Mouse (Mus musculus): ENCODE results near the gene Reps1. TPM values are rescaled to one million over a fixed set of nuclear protein-coding genes. Genes with fewer than 3 reads are reported as not detected.

Reps1 gene
- polyA plus RNA-seq, 1 experiment from 2014 or later, result 18.3 TPM

DNA sequence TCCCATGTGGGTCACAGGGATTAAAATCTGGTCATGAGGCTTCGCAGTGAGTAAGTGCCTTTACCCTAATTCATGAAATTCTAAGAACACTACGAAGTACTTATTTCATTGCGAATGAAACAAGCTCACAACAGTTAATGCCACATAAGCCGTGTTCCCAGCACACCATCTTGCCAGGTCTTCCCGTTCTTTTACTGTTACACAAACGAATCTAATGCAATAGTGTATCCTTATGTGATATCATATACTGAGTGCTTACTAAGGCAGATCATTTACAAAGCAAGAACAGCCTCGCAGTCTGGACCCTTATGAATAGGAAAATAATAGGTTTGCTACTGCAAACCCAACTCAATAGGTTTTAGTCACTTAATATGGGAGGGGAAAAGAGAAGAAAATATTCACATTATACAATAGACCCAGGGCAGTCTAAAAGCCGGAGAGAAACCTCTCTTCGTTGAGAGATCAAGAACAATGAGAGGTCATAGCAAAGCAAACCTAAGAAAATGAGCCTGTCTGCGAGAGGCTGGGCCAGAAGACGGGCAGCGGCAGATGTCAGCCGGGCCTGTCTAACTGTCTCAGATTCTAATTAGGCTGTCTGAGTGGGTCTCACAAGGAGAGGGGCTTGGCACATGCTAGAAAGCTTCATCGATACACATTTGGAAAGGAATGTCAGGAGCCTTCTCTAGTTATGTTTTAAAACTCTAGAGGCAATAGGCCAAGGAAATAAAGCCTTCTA is 33.9 kb upstream of the Reps1 start:
- WGBS, result 37% methylated on average over 14 of the region's 14 CpGs
- ATAC-seq (replicated peaks; ENCODE audit: low FRiP score, low TSS enrichment, low read depth) (peak; percentile 10; the same call in 1 of the 2 replicates), DNase-seq (ENCODE audit: low spot score) (no peak)
- peak overlapping the region; percentile 97 for H3K27ac ChIP-seq (ENCODE audit: low read depth)
- H3K4me2 ChIP-seq (ENCODE audit: low read length), result peak overlapping the region; percentile 60
- H3K36me3 ChIP-seq (ENCODE audit: control insufficient read depth, insufficient read depth, low read length), result peaks cover 16% of the 10 kb centered on the region
- no peaks in the 10 kb centered on the region for H3K27me3 ChIP-seq (replicated peaks; ENCODE audit: control insufficient read depth, insufficient read depth, low read length)
- H3K4me1 ChIP-seq (replicated peaks; ENCODE audit: control insufficient read depth, insufficient read depth, low read length), result peaks cover 9% of the 10 kb centered on the region
- H3K4me3 ChIP-seq (ENCODE audit: low read depth, low read length), result peak overlapping the region; percentile 70
- peak overlapping the region; percentile 91 for H3K9ac ChIP-seq (ENCODE audit: low read length)
- no peaks in the 10 kb centered on the region for H3K9me3 ChIP-seq (ENCODE audit: control insufficient read depth, low read length)

DNA sequence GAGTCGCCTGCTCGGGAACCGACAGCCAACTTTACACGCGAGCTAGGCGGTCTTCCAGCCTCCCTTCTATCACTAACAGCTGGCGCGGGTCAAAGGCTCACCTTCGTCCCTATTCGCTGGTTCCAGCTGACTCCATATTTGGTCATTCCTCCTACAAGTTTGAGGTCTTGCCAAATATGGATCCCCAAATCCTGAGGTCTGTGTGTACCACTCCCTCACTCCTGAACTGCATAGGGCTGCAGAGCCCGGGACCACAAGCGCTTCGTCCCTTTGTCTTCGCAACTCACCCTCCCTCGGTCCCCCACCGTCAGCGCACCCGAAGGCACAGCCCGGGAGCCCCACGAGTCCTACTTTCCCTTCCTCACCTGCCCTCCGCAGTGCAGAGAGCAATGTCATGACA is 33.3 kb upstream of the Reps1 start:
- ATAC-seq (replicated peaks; ENCODE audit: low FRiP score, low TSS enrichment, low read depth) (peak; percentile 88), DNase-seq (ENCODE audit: low spot score) (peak; percentile 86)
- H3K9me3 ChIP-seq (ENCODE audit: control insufficient read depth, low read length), result no peaks in the 10 kb centered on the region
- H3K27me3 ChIP-seq (replicated peaks; ENCODE audit: control insufficient read depth, insufficient read depth, low read length), result no peaks in the 10 kb centered on the region
- peak overlapping the region; percentile 70 for H3K4me3 ChIP-seq (ENCODE audit: low read depth, low read length)
- under 1% methylated on average over 21 of the region's 21 CpGs for WGBS
- peaks cover 9% of the 10 kb centered on the region for H3K4me1 ChIP-seq (replicated peaks; ENCODE audit: control insufficient read depth, insufficient read depth, low read length)
- H3K27ac ChIP-seq (ENCODE audit: low read depth), result peak overlapping the region; percentile 97
- H3K9ac ChIP-seq (ENCODE audit: low read length), result peak overlapping the region; percentile 91
- H3K4me2 ChIP-seq (ENCODE audit: low read length), result peak overlapping the region; percentile 60
- peaks cover 11% of the 10 kb centered on the region for H3K36me3 ChIP-seq (ENCODE audit: control insufficient read depth, insufficient read depth, low read length)

DNA sequence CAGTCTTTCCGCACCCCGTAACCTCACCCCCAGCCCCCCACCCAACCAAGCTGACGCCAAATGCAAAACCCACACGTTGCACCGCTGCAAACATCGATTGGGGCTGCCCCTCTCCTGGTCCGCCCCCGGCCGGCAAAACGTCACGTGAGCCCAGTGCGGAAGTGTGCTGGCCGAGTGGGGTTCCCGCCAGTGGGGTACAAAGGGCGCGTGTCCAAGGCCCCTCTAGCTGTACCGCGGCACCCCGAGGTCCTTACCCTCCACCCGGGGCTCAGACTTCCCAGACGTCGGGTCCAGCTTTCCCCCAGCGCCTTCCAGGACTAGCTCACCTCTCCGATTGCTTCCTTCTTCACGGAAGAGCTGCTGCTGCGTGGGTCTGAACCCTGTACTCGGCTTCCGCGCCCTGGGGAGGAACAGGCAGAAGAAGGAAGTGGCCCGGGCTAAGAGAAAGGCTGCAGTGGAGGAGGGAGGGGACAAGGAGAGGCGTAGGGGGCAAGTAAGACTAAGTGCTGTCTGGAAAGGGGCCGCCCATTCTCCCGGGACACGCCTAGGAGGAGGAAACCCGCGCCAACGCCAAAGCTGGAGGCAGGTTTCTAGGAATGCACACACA is 32.8 kb upstream of the Reps1 start, which contains the start of gene Abracl:
Gene Abracl, minus strand, starts transcription at position 548 of the 607 bp plus-strand sequence.
- Histone ChIP-seq H3K9ac (ENCODE audit: low read length) (peak within 1 kb of the TSS; percentile 91), H3K4me2 (ENCODE audit: low read length) (peak within 1 kb of the TSS; percentile 60), H3K27ac (ENCODE audit: low read depth) (peak within 1 kb of the TSS; percentile 97)

DNA sequence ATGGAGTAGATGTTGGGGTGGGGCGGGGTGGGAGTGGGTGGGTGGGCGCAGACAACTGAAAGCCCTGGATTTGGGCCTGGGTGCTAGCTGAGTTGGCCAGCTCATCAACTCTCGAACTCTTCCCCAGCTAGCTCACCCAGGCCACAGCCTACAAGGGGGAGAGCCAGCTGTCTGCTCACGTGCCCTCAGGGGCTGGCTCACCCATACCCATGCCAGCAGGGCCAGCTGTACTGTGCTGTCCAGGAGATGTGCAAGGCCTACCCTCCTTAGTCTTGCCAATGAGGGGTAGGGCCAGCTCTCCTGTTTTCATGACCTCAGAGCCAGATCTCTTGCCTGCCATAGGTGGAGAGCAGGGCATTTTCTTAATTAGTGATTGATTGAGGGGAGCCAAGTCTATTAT is 21.3 kb upstream of the Reps1 start:
- no peak for DNase-seq (ENCODE audit: low spot score)
- H3K4me1 ChIP-seq (replicated peaks; ENCODE audit: control insufficient read depth, insufficient read depth, low read length), result no peaks in the 10 kb centered on the region
- ATAC-seq (replicated peaks; ENCODE audit: low FRiP score, low TSS enrichment, low read depth), result no peak

More for the DNA sequence above, 32.8 kb upstream of the Reps1 start, which contains the start of gene Abracl:
- Histone ChIP-seq H3K4me1 (replicated peaks; ENCODE audit: control insufficient read depth, insufficient read depth, low read length) (peaks cover 9% of the 10 kb centered on the region), H3K4me3 (ENCODE audit: low read depth, low read length) (peak within 1 kb of the TSS; percentile 70), H3K9me3 (ENCODE audit: control insufficient read depth, low read length) (no peaks in the 10 kb centered on the region), H3K27me3 (replicated peaks; ENCODE audit: control insufficient read depth, insufficient read depth, low read length) (no peaks in the 10 kb centered on the region), H3K36me3 (ENCODE audit: control insufficient read depth, insufficient read depth, low read length) (peaks cover 6% of the 10 kb centered on the region)
- WGBS, result 1% methylated on average over 36 of the region's 37 CpGs
- DNase-seq (ENCODE audit: low spot score), result peak; percentile 89
- ATAC-seq (replicated peaks; ENCODE audit: low FRiP score, low TSS enrichment, low read depth), result peak; percentile 96

DNA sequence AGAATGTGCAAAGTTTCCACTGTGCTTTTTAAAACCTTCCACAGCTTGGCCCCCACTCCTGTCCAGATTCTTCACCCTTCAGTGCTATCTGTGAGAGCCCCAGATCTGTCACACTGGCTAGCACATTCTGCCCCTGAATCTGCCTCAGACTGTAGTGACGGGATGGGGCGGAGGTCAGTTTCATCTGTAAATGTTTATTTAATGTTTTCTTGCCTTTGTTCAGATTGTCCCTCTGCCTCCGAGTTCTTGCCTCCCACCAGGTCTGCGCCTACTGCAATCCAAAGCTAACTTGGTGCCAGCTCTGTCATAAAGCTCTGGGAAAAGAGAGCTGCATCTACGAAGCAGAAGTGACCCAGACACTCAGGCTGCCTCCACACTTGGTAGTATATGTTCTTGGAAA is 18.8 kb upstream of the Reps1 start:
- Histone ChIP-seq H3K27ac (ENCODE audit: low read depth) (no peak overlapping the region), H3K9me3 (ENCODE audit: control insufficient read depth, low read length) (no peaks in the 10 kb centered on the region), H3K4me1 (replicated peaks; ENCODE audit: control insufficient read depth, insufficient read depth, low read length) (no peaks in the 10 kb centered on the region), H3K36me3 (ENCODE audit: control insufficient read depth, insufficient read depth, low read length) (no peaks in the 10 kb centered on the region), H3K4me2 (ENCODE audit: low read length) (no peak overlapping the region), H3K4me3 (ENCODE audit: low read depth, low read length) (no peak overlapping the region), H3K9ac (ENCODE audit: low read length) (no peak overlapping the region), H3K27me3 (replicated peaks; ENCODE audit: control insufficient read depth, insufficient read depth, low read length) (no peaks in the 10 kb centered on the region)
- 53% methylated on average over 5 of the region's 5 CpGs for WGBS
- no peak for DNase-seq (ENCODE audit: low spot score)
- ATAC-seq (replicated peaks; ENCODE audit: low FRiP score, low TSS enrichment, low read depth), result no peak

More for the DNA sequence above, 21.3 kb upstream of the Reps1 start:
- H3K36me3 ChIP-seq (ENCODE audit: control insufficient read depth, insufficient read depth, low read length), result no peaks in the 10 kb centered on the region
- WGBS, result 88% methylated on average over 4 of the region's 4 CpGs
- H3K9ac ChIP-seq (ENCODE audit: low read length), result no peak overlapping the region
- no peak overlapping the region for H3K4me2 ChIP-seq (ENCODE audit: low read length)
- H3K27me3 ChIP-seq (replicated peaks; ENCODE audit: control insufficient read depth, insufficient read depth, low read length), result no peaks in the 10 kb centered on the region
- no peak overlapping the region for H3K4me3 ChIP-seq (ENCODE audit: low read depth, low read length)
- no peaks in the 10 kb centered on the region for H3K9me3 ChIP-seq (ENCODE audit: control insufficient read depth, low read length)
- no peak overlapping the region for H3K27ac ChIP-seq (ENCODE audit: low read depth)

DNA sequence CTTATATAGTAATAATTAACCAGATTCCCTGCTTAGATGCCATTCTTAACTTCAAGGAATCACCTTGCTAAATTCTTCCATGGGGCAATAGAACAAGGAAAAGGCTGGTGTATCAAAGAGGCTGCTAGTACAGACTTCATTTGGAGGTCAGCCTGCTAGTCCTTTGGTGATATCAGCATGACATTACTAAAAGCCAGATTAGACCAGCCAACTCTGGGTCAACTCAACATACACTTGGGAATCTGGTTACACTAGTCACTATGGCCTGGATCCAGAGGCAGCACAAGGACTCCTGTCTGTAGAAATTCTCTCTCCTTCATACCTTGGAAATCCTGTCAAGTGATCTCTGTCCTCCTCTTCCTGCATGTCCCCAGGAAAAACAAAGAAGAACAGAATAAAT is 9.3 kb upstream of the Reps1 start:
- peak; percentile 9 for DNase-seq (ENCODE audit: low spot score)
- Histone ChIP-seq H3K4me2 (ENCODE audit: low read length) (no peak overlapping the region), H3K4me1 (replicated peaks; ENCODE audit: control insufficient read depth, insufficient read depth, low read length) (no peaks in the 10 kb centered on the region), H3K9ac (ENCODE audit: low read length) (no peak overlapping the region), H3K36me3 (ENCODE audit: control insufficient read depth, insufficient read depth, low read length) (no peaks in the 10 kb centered on the region), H3K27ac (ENCODE audit: low read depth) (no peak overlapping the region), H3K27me3 (replicated peaks; ENCODE audit: control insufficient read depth, insufficient read depth, low read length) (no peaks in the 10 kb centered on the region), H3K4me3 (ENCODE audit: low read depth, low read length) (no peak overlapping the region), H3K9me3 (ENCODE audit: control insufficient read depth, low read length) (no peaks in the 10 kb centered on the region)
- ATAC-seq (replicated peaks; ENCODE audit: low FRiP score, low TSS enrichment, low read depth), result no peak

DNA sequence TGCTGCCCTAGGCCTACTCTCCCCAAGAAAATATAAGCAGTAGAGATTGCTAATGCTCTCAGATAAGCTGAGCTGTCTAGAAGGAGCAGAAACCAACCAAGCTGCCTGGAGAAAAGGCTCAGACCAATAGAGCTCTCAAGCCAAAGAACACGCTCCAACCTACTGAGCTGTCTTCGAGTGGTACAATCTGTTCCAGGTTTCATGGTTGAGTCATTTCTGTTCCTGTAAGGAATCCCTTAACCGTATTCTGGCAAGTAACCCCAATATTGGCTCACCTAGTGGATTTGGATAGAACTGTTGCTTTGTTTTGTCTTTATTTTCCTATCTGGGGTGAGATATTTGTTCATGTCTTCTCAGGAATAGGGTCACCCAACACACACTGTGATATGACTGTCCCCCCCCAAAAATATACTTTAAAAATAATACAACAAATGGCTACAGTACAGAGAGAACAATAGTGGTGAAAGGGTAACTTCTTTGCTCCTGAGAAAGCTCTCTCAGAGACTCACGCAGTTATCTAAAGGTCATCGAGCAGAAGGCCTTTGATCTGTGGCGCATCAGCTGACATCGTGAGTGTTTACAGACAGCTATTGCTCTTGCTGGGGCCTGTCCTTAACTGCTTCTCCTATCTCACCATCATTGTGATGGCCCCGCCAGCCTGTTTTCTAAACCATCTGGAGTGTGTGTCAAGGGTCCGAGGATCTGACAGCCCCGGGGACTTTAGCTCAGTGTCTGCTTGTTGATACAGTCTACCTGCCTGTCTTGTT is 8.1 kb upstream of the Reps1 start:
- Histone ChIP-seq H3K36me3 (ENCODE audit: control insufficient read depth, insufficient read depth, low read length) (no peaks in the 10 kb centered on the region), H3K27ac (ENCODE audit: low read depth) (no peak overlapping the region), H3K4me3 (ENCODE audit: low read depth, low read length) (no peak overlapping the region), H3K9ac (ENCODE audit: low read length) (no peak overlapping the region), H3K27me3 (replicated peaks; ENCODE audit: control insufficient read depth, insufficient read depth, low read length) (no peaks in the 10 kb centered on the region), H3K4me1 (replicated peaks; ENCODE audit: control insufficient read depth, insufficient read depth, low read length) (no peaks in the 10 kb centered on the region), H3K9me3 (ENCODE audit: control insufficient read depth, low read length) (no peaks in the 10 kb centered on the region), H3K4me2 (ENCODE audit: low read length) (no peak overlapping the region)
- DNase-seq (ENCODE audit: low spot score) (peak; percentile 45), ATAC-seq (replicated peaks; ENCODE audit: low FRiP score, low TSS enrichment, low read depth) (no peak)
- WGBS, result 43% methylated on average over 10 of the region's 10 CpGs

DNA sequence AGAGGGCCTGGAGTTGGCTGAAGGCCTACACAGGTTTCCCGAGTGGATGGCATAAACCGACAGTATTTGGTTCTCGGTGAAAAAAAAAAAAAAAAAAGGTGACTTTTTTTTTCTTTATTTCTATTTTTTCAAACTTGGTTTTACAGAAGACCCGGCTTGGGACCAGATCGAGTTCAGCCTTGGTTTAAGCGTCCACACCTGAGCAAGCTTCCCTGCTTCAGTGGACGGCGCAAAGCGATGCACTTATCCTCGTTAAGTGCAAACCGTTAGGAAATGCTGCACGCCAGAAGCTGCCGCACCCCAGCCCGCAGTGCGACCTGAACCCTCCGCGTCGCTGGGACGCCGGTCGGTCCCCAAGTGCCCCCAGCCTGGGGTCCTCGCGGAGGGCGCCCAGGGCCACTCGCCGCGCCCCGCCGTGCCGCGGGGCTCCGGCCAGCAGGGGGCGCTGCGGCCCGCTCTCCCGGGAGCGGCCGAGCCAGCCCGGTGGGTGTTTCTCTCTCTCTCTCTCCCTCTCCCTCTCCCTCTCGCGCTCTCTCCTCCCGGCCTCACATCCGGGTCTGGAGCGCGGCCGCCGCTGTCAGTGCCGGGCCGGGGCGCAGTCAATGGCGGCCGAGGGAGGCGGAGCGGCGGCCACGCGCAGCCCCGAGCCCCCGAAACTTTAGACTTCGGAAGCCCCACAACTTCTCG is 509 bp upstream of the Reps1 start:
- H3K36me3 ChIP-seq (ENCODE audit: control insufficient read depth, insufficient read depth, low read length), result no peaks in the 10 kb centered on the region
- H3K9ac ChIP-seq (ENCODE audit: low read length), result peak overlapping the region; percentile 93
- H3K27me3 ChIP-seq (replicated peaks; ENCODE audit: control insufficient read depth, insufficient read depth, low read length), result no peaks in the 10 kb centered on the region
- no peaks in the 10 kb centered on the region for H3K9me3 ChIP-seq (ENCODE audit: control insufficient read depth, low read length)
- 2% methylated on average over 60 of the region's 61 CpGs for WGBS
- peak overlapping the region; percentile 83 for H3K4me2 ChIP-seq (ENCODE audit: low read length)
- peak; percentile 88 for DNase-seq (ENCODE audit: low spot score)
- H3K27ac ChIP-seq (ENCODE audit: low read depth), result peak overlapping the region; percentile 86
- H3K4me3 ChIP-seq (ENCODE audit: low read depth, low read length), result peak overlapping the region; percentile 93
- peaks cover 14% of the 10 kb centered on the region for H3K4me1 ChIP-seq (replicated peaks; ENCODE audit: control insufficient read depth, insufficient read depth, low read length)
- peak; percentile 97 for ATAC-seq (replicated peaks; ENCODE audit: low FRiP score, low TSS enrichment, low read depth)
